Mouse (Mus musculus) left cerebral cortex, postnatal 10 days (tissue): Measurements from ENCODE around the gene Rabac1. TPM values are rescaled to one million over a fixed set of nuclear protein-coding genes. Genes with fewer than 3 reads are reported as not detected.

Experiments used
- DNase-seq, 2 experiments: peaks; one replicate each; pipeline ENCODE4 v3.0.0; 2021 to 2022; ENCODE audit warnings: low spot score in 2 of 2, mixed read lengths in 1 of 2; ENCODE audit errors: extremely low spot score in 1 of 2
- intact Hi-C: fragments of 180-260 bp; cut with DNase I; formaldehyde crosslinking; loops from one replicate; pipeline ENCODE4 v1.15.1; 2025
- microRNA-seq: library from miRNA; unstranded; fragments of <30 nt; microRNA quantifications from one replicate; pipeline ENCODE4 v1.2.0, GENCODE M21; 2022
- total RNA-seq, 2 experiments: library from RNA; stranded (reverse); gene quantifications; 2 replicates each; pipeline ENCODE4 v1.2.3; 2021

Gene Rabac1
- total RNA-seq, 2 experiments from 2014 or later = 293 to 300 TPM

DNA sequence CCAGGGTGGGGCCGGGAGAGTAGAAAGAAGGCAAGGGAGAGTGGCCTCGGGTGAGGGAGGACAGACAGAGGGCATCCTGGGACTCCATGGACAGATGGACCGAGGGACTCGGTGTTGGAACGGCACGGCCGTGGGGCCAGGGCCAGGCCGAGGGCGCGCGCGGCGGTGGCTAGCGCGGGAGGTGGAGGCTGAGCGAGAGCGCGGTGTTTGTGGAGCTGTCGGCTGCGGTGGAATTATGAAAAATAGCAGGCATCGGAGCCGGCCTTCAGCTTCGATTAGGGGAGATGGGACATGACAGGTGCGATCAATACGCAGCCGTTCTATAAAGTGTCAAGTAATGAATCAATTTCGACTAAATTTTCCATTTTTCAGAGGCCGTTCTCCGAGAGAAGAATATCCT lies 23.8 kb downstream of the Rabac1 start:
- intact Hi-C loops = no loop called here
- no peak for DNase-seq

DNA sequence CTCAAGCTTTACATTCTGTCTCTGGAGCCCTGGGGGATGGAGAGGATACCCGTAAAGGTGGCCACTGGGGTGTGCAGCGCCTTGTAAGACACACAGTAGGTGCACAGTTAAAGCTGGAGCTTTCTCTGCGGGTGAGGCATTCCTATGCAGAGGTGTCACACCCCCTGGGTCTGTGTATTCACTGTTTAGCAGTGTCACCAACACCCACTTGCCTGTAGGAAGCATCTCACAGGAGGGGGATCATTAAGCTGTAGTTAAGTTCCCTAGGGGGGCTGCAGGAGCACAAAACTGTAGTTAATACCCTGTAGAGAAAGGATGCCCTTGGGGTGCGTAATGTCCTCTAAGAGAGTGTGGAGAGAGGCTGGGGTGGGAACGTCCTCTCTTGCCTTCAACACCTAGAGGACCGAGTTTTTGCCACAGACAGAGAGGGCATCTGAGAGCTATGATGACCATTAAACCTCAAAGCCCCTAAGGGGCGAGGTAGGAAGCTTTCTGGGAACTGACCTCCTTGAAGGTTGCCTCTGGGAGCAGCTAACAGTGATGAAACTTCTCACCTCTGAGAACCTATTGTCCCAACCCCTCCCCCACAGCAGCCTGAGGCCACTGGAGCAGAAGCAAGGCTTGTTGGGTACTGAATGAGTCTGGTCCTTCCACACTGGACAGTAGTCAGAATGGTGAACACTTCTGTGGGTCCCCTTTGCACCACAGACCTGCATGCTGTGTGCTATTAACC lies 25.1 kb downstream of the Rabac1 start:
- DNase-seq = no peak
- intact Hi-C loops = no loop called here

DNA sequence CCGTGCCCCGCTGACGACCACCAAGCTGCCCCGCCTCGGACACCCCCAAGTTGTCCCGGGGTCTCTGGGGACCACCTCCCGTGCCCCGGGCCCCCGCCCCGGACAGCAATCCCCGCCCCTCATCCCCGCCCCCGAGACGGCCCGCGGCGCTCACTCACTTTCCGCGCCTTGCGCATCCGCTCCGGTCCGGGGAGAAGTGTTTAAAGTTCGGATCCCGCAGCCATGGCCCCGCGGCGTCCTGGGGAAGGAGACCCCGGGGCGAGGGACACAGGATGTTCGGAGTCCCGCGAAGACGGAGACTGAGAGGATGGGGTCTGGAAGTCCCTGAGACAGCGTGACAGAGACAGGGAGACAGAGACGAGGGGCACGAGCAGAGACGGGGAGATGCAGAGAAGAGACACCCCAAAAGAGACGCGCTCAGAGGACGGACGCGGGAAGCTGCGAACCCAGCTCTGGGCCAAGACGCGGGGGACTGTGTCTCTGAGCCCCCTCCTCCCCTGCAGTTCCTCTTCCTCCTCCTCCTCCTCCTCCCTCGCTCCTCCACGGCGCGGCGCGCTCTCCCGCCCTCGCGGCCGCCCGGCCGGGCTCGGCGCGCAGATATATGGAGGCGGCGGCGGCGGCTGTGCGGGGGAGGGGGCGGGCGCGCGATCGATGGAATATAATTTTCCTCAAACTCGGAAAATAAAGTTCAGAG lies 28.1 kb downstream of the Rabac1 start, which contains the start of gene Gm4881:
Gene Gm4881, minus strand, starts transcription at position 238 of the 694 bp plus-strand sequence.
- intact Hi-C loops = no loop called here
- DNase-seq = no peak

DNA sequence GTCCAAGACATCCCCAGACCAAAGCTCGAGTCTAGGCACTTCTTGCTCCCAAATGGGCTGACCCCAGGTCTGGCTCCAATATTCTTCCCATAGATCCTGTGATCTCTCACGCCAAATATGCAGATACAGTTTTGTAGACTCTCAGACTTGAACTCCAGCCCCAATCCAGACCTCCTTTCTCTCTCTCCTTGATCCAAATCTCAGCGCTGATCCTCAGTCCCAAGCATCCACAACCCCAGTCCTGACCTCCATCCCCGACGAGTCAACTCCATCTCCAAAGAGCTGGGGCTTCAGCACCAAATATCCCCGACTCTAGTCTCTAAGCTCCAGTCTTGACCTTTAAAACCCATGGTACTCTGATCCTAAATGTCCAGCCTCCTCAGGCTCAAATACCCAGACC lies 28.9 kb downstream of the Rabac1 start:
- no peak for DNase-seq
- intact Hi-C loops = no loop called here

DNA sequence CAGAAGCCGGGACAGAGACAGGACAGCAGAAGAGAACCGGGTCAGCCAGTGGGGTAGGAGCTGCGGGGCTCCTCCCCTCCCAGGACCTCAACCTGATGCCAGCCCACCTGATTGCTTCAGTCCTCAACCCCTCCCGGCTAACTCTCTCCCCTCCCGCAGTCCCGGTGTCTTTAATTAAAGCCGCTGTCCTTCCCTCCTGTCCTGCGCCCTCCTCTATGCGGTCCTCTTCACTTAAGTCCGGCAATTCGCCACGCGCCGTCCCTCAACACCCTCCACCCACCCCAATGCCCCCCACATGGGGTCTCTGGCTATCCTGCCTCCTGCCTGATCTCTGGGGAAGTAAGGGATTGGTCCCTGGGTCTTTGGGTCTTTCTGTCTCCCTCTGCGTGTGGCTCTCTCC lies 40.9 kb downstream of the Rabac1 start:
- DNase-seq = no peak
- intact Hi-C loops = no loop called here

DNA sequence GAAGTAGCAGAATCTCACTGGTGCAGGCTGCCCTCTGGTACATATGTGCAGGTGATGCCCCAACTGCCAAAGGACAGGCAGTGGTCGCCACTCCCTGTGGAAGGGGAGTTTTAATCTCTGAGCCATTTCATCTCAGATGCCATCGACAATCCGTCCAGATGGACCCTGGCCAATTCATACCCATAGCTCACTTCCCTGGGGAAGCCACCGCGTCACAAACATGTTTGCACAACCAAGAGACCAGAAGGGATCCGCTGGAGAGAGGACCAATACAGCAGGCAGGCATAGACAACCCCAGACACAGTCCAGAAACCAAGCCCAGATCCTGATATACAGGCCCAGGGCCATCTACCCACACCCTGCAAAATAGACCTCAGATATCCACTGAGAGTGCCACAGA lies 42.1 kb downstream of the Rabac1 start:
- intact Hi-C loops = no loop called here

More for the DNA sequence above, 42.1 kb downstream of the Rabac1 start:
- no peak for DNase-seq

Small RNA genes within 50 kb of the gene (microRNA-seq; reads per million reads assigned to microRNA genes)
- 9.2 reads per million, percentile 29 among the genes with 10 or more reads in this experiment for gene Mir7046
- 28.2 reads per million, percentile 45 among the genes with 10 or more reads in this experiment for gene Mir7047

Other genes with a start within 250 kb of the Rabac1 start
- gene Gm4763, start 245.8 kb downstream of the Rabac1 start, total RNA-seq = not detected
- gene Cd177, start 212.4 kb downstream of the Rabac1 start, total RNA-seq = not detected
- gene Ceacam10, start 195.5 kb downstream of the Rabac1 start, total RNA-seq = under 1 TPM in 1 of 2 experiments, not detected in 1; 0.41 TPM
- gene Gm9844, start 110.5 kb downstream of the Rabac1 start, total RNA-seq = 1 to 10 TPM in 1 of 2 experiments, not detected in 1; 3.8 TPM
- gene Lypd4, start 102.8 kb downstream of the Rabac1 start, total RNA-seq = not detected
- not detected for gene Dmrtc2, start 102.7 kb downstream of the Rabac1 start, total RNA-seq
- 100 to 1,000 TPM; 577 to 615 TPM for gene Rps19, start 88.4 kb downstream of the Rabac1 start, total RNA-seq
- gene Cd79a, start 75.4 kb downstream of the Rabac1 start, total RNA-seq = under 1 TPM; 0.30 TPM
- 10 to 100 TPM; 88.1 to 89.2 TPM for gene Arhgef1, start 69.8 kb downstream of the Rabac1 start, total RNA-seq
- gene Gm4881, start 28.3 kb downstream of the Rabac1 start, total RNA-seq = not detected
- 1,000 to 10,000 TPM; 2,078 to 2,206 TPM for gene Atp1a3, start 33.2 kb upstream of the Rabac1 start, total RNA-seq
- 100 to 1,000 TPM; 226 to 237 TPM for gene Grik5, start 99.6 kb upstream of the Rabac1 start, total RNA-seq
- 10 to 100 TPM; 26.0 to 27.1 TPM for gene Zfp574, start 99.8 kb upstream of the Rabac1 start, total RNA-seq
- 10 to 100 TPM; 11.0 to 14.1 TPM for gene Pou2f2, start 207.0 kb upstream of the Rabac1 start, total RNA-seq
- 10 to 100 TPM; 22.7 to 23.8 TPM for gene Dedd2, start 247.9 kb upstream of the Rabac1 start, total RNA-seq
- gene Zfp526, start 248.7 kb upstream of the Rabac1 start, total RNA-seq = 1 to 10 TPM; 7.8 to 8.5 TPM